Mouse (Mus musculus): Measurements from ENCODE around the gene Lsp1.

Lsp1 gene

GRCm38 (mm10) chr7:142460636-142461077 lies at the start of gene Lsp1:
Gene Lsp1, plus strand, starts transcription at chr7:142460809.
- DNase-seq, result no peak

DNA sequence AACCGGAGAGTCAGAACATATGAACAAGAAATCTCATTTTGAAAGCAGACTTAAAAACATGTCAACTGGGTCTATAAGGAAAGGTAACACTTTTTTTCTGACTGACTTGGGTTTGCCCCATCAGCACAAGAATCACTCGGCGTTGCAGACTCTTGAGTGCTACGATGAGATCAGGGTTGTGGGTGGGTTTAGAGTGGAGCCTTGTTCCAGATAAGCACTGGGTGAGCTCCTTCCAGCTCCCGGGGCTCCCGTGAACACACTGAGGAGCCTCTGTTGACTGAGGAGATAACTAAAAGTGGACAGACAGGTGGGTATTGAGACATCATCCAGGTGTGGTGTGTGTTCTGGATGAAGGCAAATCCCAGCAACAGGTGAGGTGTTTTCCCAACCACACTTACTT lies 47.3 kb upstream of the Lsp1 start:
- no peak for DNase-seq

DNA sequence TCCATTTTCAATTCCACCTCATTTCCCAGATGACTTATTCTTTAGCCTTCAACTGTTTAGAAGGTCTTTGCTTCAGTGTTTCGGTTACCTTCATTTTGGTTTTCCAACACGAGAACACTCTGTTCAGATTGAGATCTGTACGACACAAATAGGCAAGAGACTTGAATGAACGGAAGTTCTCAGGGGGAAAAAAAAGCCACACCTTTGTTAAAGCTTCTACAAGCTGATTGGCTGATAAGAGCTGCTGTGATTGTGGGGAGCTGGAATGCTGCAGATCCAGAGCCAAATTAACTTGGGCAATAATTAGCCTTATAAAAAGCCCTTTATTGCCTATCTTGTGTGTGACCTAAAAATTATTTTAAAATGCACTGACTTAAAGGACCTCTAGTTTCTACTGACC lies 45.3 kb upstream of the Lsp1 start:
- DNase-seq, result peak in 1 of 2 experiments; percentile 46

DNA sequence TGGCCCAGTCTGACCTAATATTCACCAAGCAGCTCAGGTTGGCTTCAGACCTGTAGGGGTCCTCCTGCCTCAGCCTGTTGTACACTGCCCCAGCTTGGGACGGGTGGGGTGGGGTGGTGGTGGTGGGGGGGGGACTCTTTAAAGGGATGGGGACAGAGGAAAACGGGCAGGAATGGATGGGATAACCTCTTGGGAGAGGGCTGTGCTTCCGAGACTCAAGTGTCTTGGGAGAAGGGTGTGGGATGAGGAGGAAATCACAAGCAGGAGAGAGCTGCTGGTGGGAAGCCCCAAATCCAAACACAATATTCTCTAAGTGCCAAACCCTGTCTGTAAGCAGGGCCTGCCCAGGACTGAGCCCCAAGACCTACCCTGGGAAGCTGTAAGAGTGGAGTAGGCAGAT lies 44.4 kb upstream of the Lsp1 start:
- DNase-seq, result no peak

- no peak for DNase-seq
Measured at GRCm38 (mm10) chr7:142418027-142418426, 42.6 kb upstream of the Lsp1 start.

DNA sequence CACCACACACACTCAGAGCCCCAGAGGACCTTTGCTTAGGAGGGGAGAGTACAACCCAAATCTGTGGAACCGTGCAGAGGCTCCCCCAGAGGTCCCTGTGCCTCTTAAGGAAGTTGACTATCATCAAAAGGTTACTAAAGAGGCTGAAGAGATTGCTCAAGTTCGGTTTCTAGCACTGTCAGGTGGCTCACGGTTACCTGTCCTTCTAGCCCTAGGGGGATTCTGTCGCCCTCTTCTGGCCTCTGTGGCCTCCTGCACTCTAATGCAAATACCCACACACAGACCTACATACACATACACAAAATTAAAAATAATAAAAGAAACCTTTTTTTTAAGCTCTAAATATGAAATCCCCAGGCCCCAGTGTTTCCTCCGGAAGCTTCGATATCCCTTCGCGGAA lies 41.9 kb upstream of the Lsp1 start:
- DNase-seq, result no peak

DNA sequence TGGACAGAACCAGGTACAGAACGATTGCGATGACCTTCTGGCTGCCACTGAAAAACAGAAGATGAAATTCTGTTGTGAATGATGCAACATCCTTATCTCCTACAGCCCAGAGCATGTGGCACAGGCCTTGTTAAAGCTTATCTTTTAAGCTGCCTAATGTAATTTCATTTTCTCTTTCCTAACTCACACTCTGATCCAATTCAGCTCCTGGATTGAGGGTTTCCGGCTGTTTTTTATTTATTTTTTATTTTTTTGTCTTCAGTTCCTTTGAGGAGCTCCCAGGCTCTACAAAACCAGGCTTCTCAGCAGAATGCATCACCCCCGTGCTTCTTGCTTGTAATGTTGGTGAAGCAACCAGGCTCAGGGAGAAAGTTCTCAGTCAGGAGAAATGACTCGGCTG lies 40.7 kb upstream of the Lsp1 start:
- DNase-seq, result no peak

- no peak for DNase-seq
Measured at GRCm38 (mm10) chr7:142421826-142422225, 38.8 kb upstream of the Lsp1 start.

DNA sequence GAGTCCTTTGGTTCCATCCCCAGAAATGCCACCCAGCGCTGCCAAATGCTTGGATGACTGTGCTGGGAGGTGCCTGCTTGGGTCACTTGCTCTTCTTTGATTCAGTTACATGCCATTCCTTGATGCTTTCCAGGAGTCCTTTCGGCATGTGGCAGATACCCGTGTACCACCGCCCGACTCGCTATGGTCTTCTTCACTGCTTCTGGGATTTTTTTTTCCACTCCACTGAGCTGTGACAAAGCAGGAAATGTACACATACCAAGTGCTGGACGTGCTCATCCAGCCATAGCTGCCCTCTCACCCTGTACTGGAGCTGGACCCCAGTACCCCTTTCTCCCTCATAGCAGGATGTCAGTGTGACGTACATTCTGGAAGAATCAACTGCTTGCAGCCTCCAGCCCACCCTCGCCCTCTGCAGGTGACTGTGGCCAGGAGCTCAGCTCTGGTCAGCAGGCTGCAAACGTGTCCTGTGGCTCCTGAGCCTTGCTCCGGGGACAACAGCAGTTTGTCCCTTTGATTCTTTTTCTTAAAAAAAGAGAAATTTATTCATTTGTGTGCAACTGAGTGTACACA lies 34.9 kb upstream of the Lsp1 start:
- DNase-seq, result no peak

DNA sequence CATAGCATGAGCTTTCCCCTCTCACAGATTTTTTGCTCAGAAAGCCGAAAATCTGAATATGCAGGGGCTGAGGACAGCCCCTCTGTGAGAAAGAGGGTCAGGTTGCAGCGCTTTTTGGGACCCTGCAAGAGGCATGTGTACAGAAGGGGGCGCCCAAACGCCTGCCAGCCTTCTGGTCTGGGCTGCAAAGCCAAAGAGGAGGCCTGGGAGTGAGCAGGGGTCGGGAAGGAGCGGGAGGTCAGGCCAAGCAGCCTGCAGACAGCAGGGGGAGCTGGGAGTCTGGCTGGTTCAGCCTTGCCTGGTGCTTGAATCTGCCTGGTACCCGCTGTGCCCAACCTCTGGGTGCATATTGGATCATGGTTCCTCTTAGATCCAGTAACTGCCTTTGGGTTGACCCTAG lies 32.4 kb upstream of the Lsp1 start:
- DNase-seq, result no peak

DNA sequence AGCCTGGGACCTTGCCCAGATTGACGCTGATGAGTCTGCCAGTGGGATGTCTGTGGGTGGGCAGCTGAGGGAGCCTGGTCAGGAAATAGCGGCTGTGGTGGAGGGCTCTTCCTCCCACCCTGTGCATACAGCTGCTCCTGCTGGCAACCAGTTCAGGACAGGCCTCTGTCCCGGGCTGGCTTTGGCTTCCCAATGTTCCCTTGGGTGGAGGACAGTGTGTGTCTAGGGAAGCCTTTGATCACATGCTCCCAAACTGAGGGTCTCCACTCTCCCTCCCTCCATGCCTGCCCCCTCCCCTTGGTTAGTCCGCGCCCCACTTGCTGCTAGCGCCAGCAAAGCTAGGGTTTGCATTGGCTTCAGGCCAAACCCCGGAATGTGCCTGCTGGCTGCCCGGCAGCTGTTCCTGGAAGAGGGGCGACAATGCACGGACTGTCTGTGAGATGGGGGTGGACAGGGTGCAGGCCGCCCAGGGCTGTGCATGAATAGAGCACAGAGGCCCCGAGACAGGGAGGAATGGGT lies 30.4 kb upstream of the Lsp1 start:
- peak; percentile 32 to 56 for DNase-seq

DNA sequence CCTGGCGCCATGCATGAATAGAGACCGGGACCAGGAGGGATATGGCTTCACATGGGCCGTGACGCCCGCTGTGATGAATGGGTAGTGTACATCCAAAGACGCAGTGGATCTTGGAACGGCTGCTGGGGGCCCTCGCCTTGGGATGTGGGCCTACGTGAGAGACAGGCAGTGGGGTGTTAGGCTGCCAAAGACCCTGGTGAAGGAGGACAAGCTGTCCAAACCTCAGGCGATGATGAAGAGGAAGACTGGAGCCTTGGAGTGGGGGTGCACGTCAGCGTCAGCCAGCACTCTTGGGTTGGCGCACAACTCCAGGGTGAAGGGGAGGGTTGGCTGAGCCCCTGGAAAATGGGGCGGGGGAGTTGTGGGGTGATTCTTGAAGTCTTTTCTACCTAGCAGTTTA lies 29.5 kb upstream of the Lsp1 start:
- DNase-seq, result no peak

GRCm38 (mm10) chr7:142433623-142434022 lies 27.0 kb upstream of the Lsp1 start:
- no peak for DNase-seq

- DNase-seq, result peak; percentile 61 to 73
Measured at GRCm38 (mm10) chr7:142434137-142434865, 26.3 kb upstream of the Lsp1 start, which contains the start of gene Syt8. Gene Syt8, plus strand, starts transcription at chr7:142434850.

- peak; percentile 57 to 73 for DNase-seq
Measured at GRCm38 (mm10) chr7:142435524-142435923, 25.1 kb upstream of the Lsp1 start.

DNA sequence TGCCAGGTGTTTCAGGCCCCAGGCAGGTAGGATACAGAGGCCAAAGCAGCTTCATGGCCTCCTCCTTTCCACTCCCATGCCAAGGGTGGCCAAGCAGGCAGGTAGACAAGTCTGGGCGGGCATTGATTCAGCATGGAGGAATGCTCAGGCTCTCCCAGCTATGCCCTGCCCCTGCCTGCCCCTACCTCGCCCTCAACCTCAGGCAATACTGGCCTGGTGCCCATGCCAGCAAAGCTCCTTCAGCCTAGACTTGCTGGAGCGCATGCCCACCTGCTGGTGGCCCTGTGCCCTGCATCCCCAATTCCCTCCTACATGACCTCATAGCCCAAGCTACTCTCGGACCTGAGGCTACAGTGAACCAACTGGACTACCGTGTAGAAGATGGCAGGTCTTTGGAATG lies 23.3 kb upstream of the Lsp1 start:
- peak; percentile 73 to 85 for DNase-seq

DNA sequence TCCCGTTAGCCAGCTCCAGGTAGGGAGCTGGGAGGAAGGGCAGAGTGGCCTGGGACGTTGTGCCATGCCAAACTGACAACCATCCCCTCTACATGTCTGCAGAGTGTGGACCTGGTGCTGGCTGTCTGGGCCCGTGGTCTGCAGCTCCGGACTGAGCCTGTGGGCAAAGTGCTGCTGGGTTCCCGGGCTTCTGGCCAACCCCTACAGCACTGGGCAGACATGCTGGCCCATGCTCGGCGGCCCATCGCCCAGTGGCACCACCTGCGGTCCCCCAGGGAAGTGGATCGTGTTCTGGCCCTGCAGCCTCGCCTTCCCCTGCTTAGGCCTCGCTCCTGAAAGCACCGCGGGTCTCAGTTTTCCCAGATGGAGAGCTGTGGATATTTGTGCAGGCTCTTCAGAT lies 20.6 kb upstream of the Lsp1 start:
- no peak for DNase-seq

- DNase-seq, result no peak
Measured at GRCm38 (mm10) chr7:142440657-142441114, 19.9 kb upstream of the Lsp1 start.

DNA sequence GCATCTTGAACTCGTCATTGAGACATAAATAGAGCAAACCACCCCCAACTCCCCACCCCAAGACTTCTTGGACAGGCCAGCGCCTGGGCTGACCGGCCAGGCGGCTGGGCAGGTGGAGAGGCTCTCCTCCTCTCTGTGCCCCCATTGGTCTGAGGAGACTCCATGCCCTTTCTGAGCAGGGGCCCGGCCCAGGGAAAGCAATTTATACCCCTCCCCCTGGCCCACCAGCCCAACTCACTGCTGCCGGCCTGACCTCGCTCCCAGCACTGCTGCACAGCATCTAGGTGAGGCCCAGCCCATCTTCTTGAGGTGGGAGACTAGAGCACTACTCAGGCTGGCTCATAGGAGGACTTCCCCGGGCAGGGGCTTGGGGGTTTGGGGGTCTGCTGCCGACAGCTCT lies 19.0 kb upstream of the Lsp1 start, which contains the start of gene Tnni2:
TSS of gene Tnni2 (plus strand) at position 224 of the 400 bp plus-strand sequence.
- no peak for DNase-seq

DNA sequence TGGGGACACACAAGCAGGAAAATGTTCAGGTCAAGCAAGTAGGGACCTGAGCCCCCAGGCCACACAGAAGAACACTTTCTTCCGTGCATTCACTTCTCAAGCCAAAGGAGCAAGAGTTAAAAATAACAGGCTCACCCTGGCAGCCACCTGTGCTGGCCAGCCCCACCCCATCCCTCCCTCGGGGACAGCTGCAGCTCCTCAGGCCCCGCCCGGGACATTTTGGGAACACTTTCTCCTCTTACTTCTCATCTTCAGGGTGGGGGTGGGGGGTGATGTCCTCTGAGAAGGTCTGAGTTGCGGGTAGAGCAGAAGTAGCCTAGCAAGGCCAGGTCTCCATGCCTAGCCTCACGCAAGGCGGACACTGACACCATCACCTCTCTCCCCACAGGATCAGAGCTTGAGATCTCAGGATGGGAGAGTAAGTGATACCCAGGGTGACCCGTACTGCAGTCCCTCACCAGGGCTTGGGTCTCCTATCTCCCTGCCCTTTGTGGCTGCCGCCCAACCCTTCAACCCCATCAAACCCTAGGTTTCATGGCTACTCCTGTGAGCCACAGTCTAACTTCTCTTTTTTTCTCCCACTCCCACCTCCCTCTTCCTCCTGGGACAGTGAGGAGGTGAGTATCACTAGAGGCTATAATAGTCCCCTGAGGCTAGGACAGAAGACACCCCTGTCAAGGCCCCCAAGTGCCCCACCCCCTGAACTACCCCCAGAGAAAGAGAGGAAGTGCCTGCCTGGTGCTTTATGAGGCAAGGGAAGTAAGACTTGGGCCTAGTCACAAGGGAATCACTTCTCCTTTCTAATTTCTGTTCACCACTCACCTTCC lies 18.3 kb upstream of the Lsp1 start:
- peak in 1 of 2 experiments; percentile 20 for DNase-seq

DNA sequence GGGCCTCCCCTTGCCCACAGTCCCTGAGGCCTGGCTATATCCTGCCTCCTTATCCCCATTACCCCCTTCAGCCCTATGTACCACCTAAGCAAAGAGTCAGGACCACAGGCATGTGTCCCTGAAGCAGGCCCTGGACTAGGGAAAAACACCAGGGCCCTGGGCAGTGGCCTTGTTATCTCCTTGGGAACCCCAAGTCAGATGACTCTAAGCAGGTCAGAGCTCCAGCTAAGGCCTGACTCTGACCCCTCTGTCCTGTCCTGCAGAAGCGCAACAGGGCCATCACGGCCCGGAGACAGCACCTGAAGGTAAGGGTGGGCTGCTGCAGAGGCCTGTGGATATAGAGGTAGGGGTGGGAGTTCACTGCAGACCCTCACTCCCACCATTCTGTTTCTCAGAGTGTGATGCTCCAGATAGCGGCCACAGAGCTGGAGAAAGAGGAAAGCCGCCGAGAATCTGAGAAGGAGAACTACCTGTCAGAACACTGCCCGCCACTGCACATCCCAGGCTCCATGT lies 17.6 kb upstream of the Lsp1 start:
- DNase-seq, result no peak

GRCm38 (mm10) chr7:142443474-142443873 lies 17.1 kb upstream of the Lsp1 start:
- DNase-seq, result no peak

GRCm38 (mm10) chr7:142444171-142444570 lies 16.4 kb upstream of the Lsp1 start:
- DNase-seq, result no peak

All from lung, adult 18-20 months (tissue).